Mouse (Mus musculus) megakaryocyte progenitor cell, adult 5-6 weeks (primary cell): ENCODE data around the gene Triobp. TPM values are rescaled to one million over a fixed set of nuclear protein-coding genes. Genes with fewer than 3 reads are reported as not detected.

Source experiments
- ATAC-seq: replicated peaks from 2 replicates; pipeline ENCODE4 v1.8.0; 2016; ENCODE audit warnings: mild to moderate bottlenecking, moderate TSS enrichment, inconsistent platforms; ENCODE audit not compliant: poor library complexity
- total RNA-seq, 2 experiments: library from RNA; stranded (forward) in 1 of 2; stranded (reverse) in 1 of 2; fragments of 157-497, 149-512 nt in 1 of 2; fragments of 200-1000 nt in 1 of 2; gene quantifications; 2 replicates each; pipeline versions ENCODE4 v1.2.3 to v1.2.4; 2015 to 2017

The Triobp gene
- total RNA-seq, 2 experiments from 2014 or later: 20.7 to 71.4 TPM

GRCm38 (mm10) chr15:78925129-78925528 is 22.4 kb upstream of the Triobp start:
- ATAC-seq: no peak

- peak; percentile 24 for ATAC-seq
Measured at GRCm38 (mm10) chr15:78926021-78926919, 21.3 kb upstream of the Triobp start, which contains the start of gene Lgals1. Gene Lgals1 (plus strand): TSS chr15:78926725.

GRCm38 (mm10) chr15:78927021-78927787 is 20.3 kb upstream of the Triobp start:
- no peak for ATAC-seq

- ATAC-seq: peak; percentile 56
Measured at GRCm38 (mm10) chr15:78927788-78928457, 19.6 kb upstream of the Triobp start.

GRCm38 (mm10) chr15:78928539-78928938 is 19.0 kb upstream of the Triobp start:
- no peak for ATAC-seq

- no peak for ATAC-seq
Measured at GRCm38 (mm10) chr15:78930192-78930706, 17.3 kb upstream of the Triobp start.

- ATAC-seq: no peak
Measured at GRCm38 (mm10) chr15:78930801-78931426, 16.6 kb upstream of the Triobp start.

- ATAC-seq: peak; percentile 73
Measured at GRCm38 (mm10) chr15:78931577-78931976, 15.9 kb upstream of the Triobp start.

- ATAC-seq: peak; percentile 82
Measured at GRCm38 (mm10) chr15:78934784-78935320, 12.7 kb upstream of the Triobp start, which contains the start of gene Nol12. Gene Nol12 (plus strand): TSS chr15:78934933.

- no peak for ATAC-seq
Measured at GRCm38 (mm10) chr15:78936403-78936802, 11.1 kb upstream of the Triobp start.

- ATAC-seq: no peak
Measured at GRCm38 (mm10) chr15:78937311-78937710, 10.2 kb upstream of the Triobp start.

- ATAC-seq: no peak
Measured at GRCm38 (mm10) chr15:78937963-78938362, 9.6 kb upstream of the Triobp start.

GRCm38 (mm10) chr15:78940325-78940724 is 7.2 kb upstream of the Triobp start:
- no peak for ATAC-seq

GRCm38 (mm10) chr15:78942663-78943062 is 4.9 kb upstream of the Triobp start:
- ATAC-seq: peak; percentile 74

GRCm38 (mm10) chr15:78946232-78946631 is 1.3 kb upstream of the Triobp start:
- ATAC-seq: no peak

- no peak for ATAC-seq
Measured at GRCm38 (mm10) chr15:78948152-78948725, 715 bp downstream of the Triobp start.

- no peak for ATAC-seq
Measured at GRCm38 (mm10) chr15:78948883-78949282, 1.4 kb downstream of the Triobp start.

GRCm38 (mm10) chr15:78955663-78956062 is 8.1 kb downstream of the Triobp start:
- no peak for ATAC-seq

GRCm38 (mm10) chr15:78956351-78956750 is 8.8 kb downstream of the Triobp start:
- peak; percentile 69 for ATAC-seq

- no peak for ATAC-seq
Measured at GRCm38 (mm10) chr15:78957021-78957420, 9.5 kb downstream of the Triobp start.
